Mouse (Mus musculus) midbrain, embryonic 11.5 days (tissue): ENCODE measurements around the gene Fastkd1. TPM values are rescaled to one million over a fixed set of nuclear protein-coding genes. Genes with fewer than 3 reads are reported as not detected.
"Not testable (repeated sequence)": the region's sequence is repeated elsewhere in the genome, so short reads cannot be mapped to it uniquely, and the experiment has no call there.

Experiments used
- ATAC-seq: fragments of 200-750 bp; cut with Nextera tagmentation; 2 replicates; pipeline ENCODE4 v1.8.0; 2017; ENCODE audit warnings: moderate TSS enrichment, moderate library complexity; ENCODE audit not compliant: low FRiP score
- DNase-seq: peaks from one replicate; pipeline ENCODE4 v3.0.0; 2015; ENCODE audit warnings: low spot score; ENCODE audit errors: missing footprints
- H3K27ac ChIP-seq: fragments of 300-500 bp; sonication (generic); 2 replicates; pipeline ENCODE4 v1.5.1; 2014; ENCODE audit warnings: low read depth, low read length
- H3K27me3 ChIP-seq: fragments of 300-500 bp; sonication (generic); 2 replicates; pipeline ENCODE4 v1.6.1; 2014; ENCODE audit warnings: mild to moderate bottlenecking, low read length, moderate library complexity, mixed read lengths; ENCODE audit not compliant: control insufficient read depth, insufficient read depth
- H3K36me3 ChIP-seq: fragments of 300-500 bp; sonication (generic); 2 replicates; pipeline ENCODE4 v1.6.1; 2014; ENCODE audit warnings: mild to moderate bottlenecking, low read length, moderate library complexity, mixed read lengths; ENCODE audit not compliant: control insufficient read depth, insufficient read depth
- H3K4me1 ChIP-seq: fragments of 300-500 bp; sonication (generic); 2 replicates; pipeline ENCODE4 v1.6.1; 2014; ENCODE audit warnings: low read length; ENCODE audit not compliant: control insufficient read depth, insufficient read depth
- H3K4me2 ChIP-seq: fragments of 300-500 bp; sonication (generic); 2 replicates; pipeline ENCODE4 v1.6.1; 2014; ENCODE audit warnings: mild to moderate bottlenecking, moderate library complexity
- H3K4me3 ChIP-seq: fragments of 300-500 bp; sonication (generic); 2 replicates; pipeline ENCODE4 v1.5.1; 2014; ENCODE audit warnings: low read depth, low read length
- H3K9ac ChIP-seq: fragments of 300-500 bp; sonication (generic); 2 replicates; pipeline ENCODE4 v1.6.1; 2014; ENCODE audit warnings: low read length
- H3K9me3 ChIP-seq: fragments of 300-500 bp; sonication (generic); 2 replicates; pipeline ENCODE4 v1.6.1; 2016; ENCODE audit warnings: low read length; ENCODE audit not compliant: control insufficient read depth
- WGBS: fragments of 180-500 bp; shearing (Covaris S2); extraction: QIAGEN DNeasy Blood & Tissue Kit; methylation state at CpG from one replicate; pipeline ENCODE4 v1.1.7; 2014; 5-methylcytosine and 5-hydroxymethylcytosine counted together
- polyA plus RNA-seq: library from polyadenylated mRNA; unstranded; fragments of >200 nt; fragmentation: Nextera tagmentation; extraction: Ambion mirVana; gene quantifications from 2 replicates; pipeline ENCODE4 v1.2.1, GENCODE M21; 2014

The Fastkd1 gene
- polyA plus RNA-seq, 1 experiment from 2014 or later = 21.0 TPM

DNA sequence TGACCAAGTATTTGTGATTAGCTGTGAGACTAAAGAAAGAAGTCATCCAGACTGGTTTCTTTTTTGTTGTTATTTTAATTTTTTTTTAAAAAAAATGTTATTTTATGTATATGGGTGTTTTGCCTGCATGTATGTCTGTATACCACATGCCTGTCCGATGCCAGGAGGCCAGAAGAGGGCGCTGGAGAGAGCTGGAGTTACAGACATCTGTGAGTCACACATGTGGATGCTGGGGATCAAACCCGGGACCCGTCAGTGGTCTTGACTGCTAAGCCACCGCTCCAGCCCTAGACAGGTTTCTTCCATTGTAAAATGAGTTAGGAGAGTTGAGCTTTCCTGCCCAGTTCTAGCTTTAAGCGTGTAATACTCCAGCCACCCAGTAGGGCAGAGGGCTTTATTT lies 33.3 kb downstream of the Fastkd1 start:
- H3K36me3 ChIP-seq = no peaks in the 10 kb centered on the region
- 69% methylated on average over 6 of the region's 6 CpGs for WGBS
- H3K4me3 ChIP-seq = no peak overlapping the region
- DNase-seq = no peak
- peaks cover 11% of the 10 kb centered on the region for H3K4me1 ChIP-seq
- H3K9ac ChIP-seq = no peak overlapping the region
- no peak for ATAC-seq
- no peak overlapping the region for H3K27ac ChIP-seq
- no peaks in the 10 kb centered on the region for H3K9me3 ChIP-seq
- H3K4me2 ChIP-seq = no peak overlapping the region
- peaks cover 5% of the 10 kb centered on the region; the same call in 1 of the 2 replicates for H3K27me3 ChIP-seq

GRCm38 (mm10) chr2:69677215-69677614 lies 36.1 kb downstream of the Fastkd1 start:
- not testable (repeated sequence) for H3K9me3 ChIP-seq, H3K9ac ChIP-seq, H3K4me3 ChIP-seq, H3K36me3 ChIP-seq, H3K27ac ChIP-seq, H3K4me2 ChIP-seq, H3K27me3 ChIP-seq, H3K4me1 ChIP-seq, ATAC-seq
- peak; percentile 31 for DNase-seq
- 84% methylated on average over 2 of the region's 2 CpGs for WGBS

- no peak overlapping the region for H3K9ac ChIP-seq
- H3K9me3 ChIP-seq = no peaks in the 10 kb centered on the region
- H3K4me2 ChIP-seq = no peak overlapping the region
- WGBS = 74% methylated on average over 2 of the region's 2 CpGs
- H3K4me3 ChIP-seq = no peak overlapping the region
- no peaks in the 10 kb centered on the region for H3K36me3 ChIP-seq
- no peak for ATAC-seq
- H3K27me3 ChIP-seq = peaks cover 5% of the 10 kb centered on the region; the same call in 1 of the 2 replicates
- no peaks in the 10 kb centered on the region for H3K4me1 ChIP-seq
- DNase-seq = peak; percentile 35
- no peak overlapping the region for H3K27ac ChIP-seq
Measured at GRCm38 (mm10) chr2:69676713-69677112, 36.6 kb downstream of the Fastkd1 start.

DNA sequence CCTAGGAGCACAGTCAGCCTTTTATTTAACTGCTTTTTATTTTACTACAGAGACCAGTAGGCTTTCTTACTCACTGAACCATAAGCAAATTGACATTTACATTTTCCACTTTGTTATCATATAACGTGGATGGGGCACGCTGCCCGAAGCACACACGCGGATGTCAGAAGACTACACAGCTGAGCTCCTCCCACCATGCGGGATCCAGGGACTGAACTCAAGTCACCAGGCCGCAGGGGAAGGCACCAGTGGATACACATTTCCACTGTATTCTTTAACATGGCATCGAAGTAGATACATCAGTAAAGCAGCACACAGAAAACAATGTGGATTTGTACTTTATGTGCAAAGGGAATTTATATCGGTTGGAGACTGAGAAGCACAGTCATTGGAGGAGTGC lies 38.0 kb downstream of the Fastkd1 start:
- Histone ChIP-seq H3K4me1 (no peaks in the 10 kb centered on the region), H3K36me3 (no peaks in the 10 kb centered on the region; the same call in 1 of the 2 replicates), H3K9me3 (no peaks in the 10 kb centered on the region), H3K27me3 (no peaks in the 10 kb centered on the region), H3K9ac (no peak overlapping the region), H3K4me3 (no peak overlapping the region), H3K27ac (no peak overlapping the region), H3K4me2 (no peak overlapping the region)
- whole genome bisulfite sequencing = 91% methylated on average over 9 of the region's 9 CpGs
- ATAC-seq (no peak), DNase-seq (peak; percentile 69)

GRCm38 (mm10) chr2:69673723-69674122 lies 39.6 kb downstream of the Fastkd1 start:
- H3K27me3 ChIP-seq = no peaks in the 10 kb centered on the region
- H3K4me1 ChIP-seq = no peaks in the 10 kb centered on the region
- no peaks in the 10 kb centered on the region; the same call in 1 of the 2 replicates for H3K36me3 ChIP-seq
- no peak for ATAC-seq
- H3K9me3 ChIP-seq = no peaks in the 10 kb centered on the region
- no peak overlapping the region for H3K4me3 ChIP-seq
- WGBS = 75% methylated on average over 5 of the region's 5 CpGs
- H3K4me2 ChIP-seq = no peak overlapping the region
- H3K9ac ChIP-seq = no peak overlapping the region
- no peak for DNase-seq
- no peak overlapping the region for H3K27ac ChIP-seq

- Histone ChIP-seq H3K36me3 (no peaks in the 10 kb centered on the region; the same call in none of the 2 replicates), H3K9ac (no peak within 1 kb of the TSS), H3K27ac (no peak within 1 kb of the TSS), H3K4me1 (no peaks in the 10 kb centered on the region), H3K4me2 (no peak within 1 kb of the TSS), H3K4me3 (no peak within 1 kb of the TSS), H3K27me3 (no peaks in the 10 kb centered on the region), H3K9me3 (no peaks in the 10 kb centered on the region)
- ATAC-seq (no peak), DNase-seq (peak; percentile 19)
- WGBS = 88% methylated on average over 9 of the region's 9 CpGs
Measured at GRCm38 (mm10) chr2:69669853-69670252, 43.5 kb downstream of the Fastkd1 start, which contains the start of gene Klhl41. Klhl41 (plus strand) TSS chr2:69670120.

GRCm38 (mm10) chr2:69668414-69668813 lies 44.9 kb downstream of the Fastkd1 start:
- DNase-seq (peak; percentile 67), ATAC-seq (no peak)
- Histone ChIP-seq H3K4me3 (no peak overlapping the region), H3K27ac (no peak overlapping the region), H3K9ac (no peak overlapping the region), H3K4me1 (no peaks in the 10 kb centered on the region), H3K36me3 (no peaks in the 10 kb centered on the region; the same call in none of the 2 replicates), H3K4me2 (no peak overlapping the region), H3K9me3 (no peaks in the 10 kb centered on the region), H3K27me3 (no peaks in the 10 kb centered on the region)
- 73% methylated on average over 6 of the region's 6 CpGs for WGBS

GRCm38 (mm10) chr2:69667656-69668055 lies 45.7 kb downstream of the Fastkd1 start:
- no peak for ATAC-seq
- WGBS = 95% methylated on average over 4 of the region's 4 CpGs

GRCm38 (mm10) chr2:69663827-69664476 lies 49.4 kb downstream of the Fastkd1 start:
- Histone ChIP-seq H3K4me2 (no peak overlapping the region), H3K4me3 (no peak overlapping the region), H3K9ac (no peak overlapping the region), H3K9me3 (no peaks in the 10 kb centered on the region), H3K27me3 (no peaks in the 10 kb centered on the region), H3K36me3 (no peaks in the 10 kb centered on the region; the same call in 1 of the 2 replicates), H3K4me1 (no peaks in the 10 kb centered on the region), H3K27ac (no peak overlapping the region)
- DNase-seq (no peak), ATAC-seq (no peak)
- 88% methylated on average over 13 of the region's 13 CpGs for WGBS

More at GRCm38 (mm10) chr2:69667656-69668055, 45.7 kb downstream of the Fastkd1 start:
- H3K27ac ChIP-seq = no peak overlapping the region
- H3K36me3 ChIP-seq = no peaks in the 10 kb centered on the region; the same call in none of the 2 replicates
- no peak overlapping the region for H3K4me3 ChIP-seq
- no peaks in the 10 kb centered on the region for H3K9me3 ChIP-seq
- no peak overlapping the region for H3K9ac ChIP-seq
- DNase-seq = peak; percentile 82
- no peaks in the 10 kb centered on the region for H3K4me1 ChIP-seq
- no peaks in the 10 kb centered on the region for H3K27me3 ChIP-seq
- H3K4me2 ChIP-seq = no peak overlapping the region
